Mouse (Mus musculus) layer of hippocampus, postnatal 10 days (tissue): Measurements from ENCODE around the gene Repin1. TPM values are rescaled to one million over a fixed set of nuclear protein-coding genes. Genes with fewer than 3 reads are reported as not detected.

Experiments
- DNase-seq, 2 experiments: peaks; one replicate each; pipeline ENCODE4 v3.0.0; 2021; ENCODE audit warnings: low spot score in 2 of 2
- long read RNA-seq: library from polyadenylated mRNA; stranded (forward); transcript quantifications from one replicate; pipeline ENCODE4 v2.0.0, GENCODE M21; 2023
- total RNA-seq, 2 experiments: library from RNA; stranded (reverse); gene quantifications; 2 replicates each; pipeline ENCODE4 v1.2.3; 2021

Repin1 gene
- total RNA-seq: 10 to 100 TPM; 29.2 to 30.1 TPM
- long read RNA-seq, partial matches to known transcripts: 0 of 7 reads
- long read RNA-seq, other reads (novel, unspliced or antisense): 2 of 7 reads

- peak; percentile 92 to 95 for DNase-seq
These were observed at the start of gene Repin1, which contains the start of gene Gm44965 for GRCm38 (mm10) chr6:48593158-48594042. Gene Repin1 (plus strand): TSS chr6:48593883. Gene Gm44965 (plus strand): TSS chr6:48593941.

GRCm38 (mm10) chr6:48545251-48545650 is 48.4 kb upstream of the Repin1 start:
- no peak for DNase-seq

DNA sequence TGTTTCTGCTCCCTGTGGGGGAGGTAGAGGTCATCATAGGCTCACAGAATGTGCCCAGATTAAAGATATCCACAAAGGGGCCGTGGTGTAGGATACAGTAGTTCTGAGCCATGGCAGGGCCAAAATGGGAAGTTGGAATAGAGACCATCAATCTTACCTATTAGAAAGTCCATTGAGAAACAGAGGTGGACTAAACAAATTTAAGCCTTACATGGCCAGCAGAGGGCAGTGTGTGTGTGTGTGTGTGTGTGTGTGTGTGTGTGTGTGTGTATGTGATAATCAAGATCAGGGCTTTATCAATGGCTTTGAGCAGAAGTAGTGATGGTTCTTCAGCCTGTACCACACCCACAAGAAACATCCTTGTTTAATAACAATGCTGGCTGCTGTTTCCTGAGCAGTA is 47.4 kb upstream of the Repin1 start:
- peak; percentile 47 to 49 for DNase-seq

GRCm38 (mm10) chr6:48546858-48547257 is 46.8 kb upstream of the Repin1 start:
- no peak for DNase-seq

- DNase-seq: no peak
These were observed 45.4 kb upstream of the Repin1 start for GRCm38 (mm10) chr6:48548314-48548713.

- no peak for DNase-seq
These were observed 40.8 kb upstream of the Repin1 start for GRCm38 (mm10) chr6:48552918-48553317.

- peak in 1 of 2 experiments; percentile 24 for DNase-seq
These were observed 39.9 kb upstream of the Repin1 start for GRCm38 (mm10) chr6:48553819-48554218.

- DNase-seq: peak; percentile 99
These were observed 39.2 kb upstream of the Repin1 start, which contains the start of gene Lrrc61 for GRCm38 (mm10) chr6:48554280-48555103. Gene Lrrc61 (plus strand): TSS chr6:48554796.

DNA sequence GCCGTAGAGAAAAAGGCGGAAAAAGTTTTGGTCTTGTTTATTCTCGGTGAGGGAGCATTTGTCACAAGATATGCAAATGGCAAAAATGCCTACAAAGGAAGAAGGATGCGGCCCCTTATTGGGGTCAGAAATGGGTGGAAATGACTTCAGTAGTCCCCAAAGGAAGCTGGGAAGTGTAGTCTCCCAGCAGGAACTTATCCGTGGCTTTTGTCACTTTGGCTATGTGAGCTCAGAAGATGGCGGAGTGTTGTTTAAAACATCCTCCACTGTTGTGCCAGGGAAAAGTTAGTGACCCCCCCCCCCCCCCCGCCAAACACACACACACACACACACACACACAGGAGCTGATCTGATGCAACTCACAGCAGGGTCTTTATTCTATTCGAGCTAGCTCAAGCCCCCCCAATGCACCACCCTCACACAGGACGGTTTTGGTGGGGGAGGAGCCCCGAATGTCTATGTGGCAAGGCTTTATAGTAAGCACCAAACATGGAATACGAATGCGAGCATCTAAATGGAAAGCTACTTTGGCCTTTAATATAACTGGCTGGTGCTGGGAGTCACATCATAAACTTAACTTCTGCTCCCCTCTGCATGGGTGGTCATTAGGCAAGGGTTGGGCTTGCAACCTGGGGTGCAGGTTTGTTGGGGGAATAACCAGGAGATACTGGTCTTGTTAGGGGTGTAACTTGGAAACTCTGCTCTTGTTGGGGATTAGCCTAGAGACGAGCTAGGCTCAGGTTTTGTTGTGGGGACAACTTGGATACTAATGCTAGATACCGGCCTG is 38.4 kb upstream of the Repin1 start:
- DNase-seq: peak in 1 of 2 experiments; percentile 58

DNA sequence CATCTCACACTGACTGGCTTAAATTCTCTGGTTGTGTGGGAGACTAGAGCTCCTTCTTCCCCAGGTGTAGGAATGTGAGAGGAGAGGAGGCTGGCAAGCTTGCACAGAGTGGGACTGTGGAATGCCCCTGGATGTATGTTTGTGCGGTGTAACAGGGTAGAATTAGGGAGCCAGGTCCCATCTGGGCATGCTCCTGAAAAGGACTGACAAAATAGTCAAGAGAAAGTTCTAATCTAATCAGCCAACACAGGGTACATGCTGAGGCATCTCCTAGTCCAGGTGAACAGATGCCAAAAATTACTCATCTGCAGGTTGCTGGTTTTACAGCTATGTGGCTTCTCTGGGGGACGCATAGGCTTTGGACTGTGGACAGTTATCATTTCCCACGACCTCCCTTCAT is 37.7 kb upstream of the Repin1 start:
- no peak for DNase-seq

DNA sequence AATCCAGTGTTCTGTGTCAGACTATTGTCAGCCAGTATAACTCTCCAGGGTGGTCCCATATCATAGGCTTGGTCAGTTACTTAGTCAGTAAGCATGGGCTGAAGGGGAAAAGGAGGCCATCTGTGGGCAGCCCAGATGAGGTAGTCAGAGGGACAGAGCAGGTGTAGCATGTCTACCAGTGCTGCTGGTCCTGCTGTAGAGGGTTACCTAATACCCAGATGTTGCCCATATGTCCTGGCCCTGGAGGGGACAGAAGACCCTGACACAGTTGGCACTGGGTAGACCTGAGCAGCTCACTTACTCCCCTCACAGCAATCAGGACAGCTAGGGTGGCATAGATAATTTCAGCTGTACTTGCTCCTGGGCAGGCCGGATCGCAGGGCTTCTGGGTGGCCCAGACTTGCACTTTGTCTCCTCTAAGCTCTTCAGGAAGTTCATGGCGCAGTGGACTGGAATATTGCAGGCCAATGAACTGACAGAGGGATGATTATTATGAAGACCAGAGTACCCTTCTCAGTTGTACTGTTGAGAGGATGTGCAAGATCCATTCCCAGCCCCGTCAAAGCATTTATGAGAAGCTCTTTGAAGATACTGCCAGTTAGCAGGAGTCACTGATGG is 27.9 kb upstream of the Repin1 start:
- no peak for DNase-seq

DNA sequence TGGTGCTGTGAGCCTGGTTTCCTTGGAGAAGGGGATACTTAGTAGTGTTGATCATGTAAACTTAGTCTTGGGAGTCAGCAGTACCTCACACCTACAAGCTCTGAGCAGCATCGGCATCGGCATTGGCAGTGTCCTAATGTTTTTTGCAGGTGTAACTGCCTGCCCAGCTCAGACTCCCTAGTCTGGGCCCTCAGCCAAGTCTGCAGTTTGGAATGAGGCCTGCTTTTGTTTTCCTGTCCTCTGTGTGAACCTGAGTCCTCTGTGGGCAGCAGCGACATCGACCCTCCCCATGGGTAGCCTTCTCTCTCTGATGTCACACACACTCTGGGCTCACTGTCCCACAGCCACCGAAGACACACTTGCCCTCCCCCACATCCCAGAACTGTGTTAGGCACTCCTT is 27.4 kb upstream of the Repin1 start:
- DNase-seq: peak in 1 of 2 experiments; percentile 33

GRCm38 (mm10) chr6:48568036-48568984 is 25.4 kb upstream of the Repin1 start:
- peak in 1 of 2 experiments; percentile 29 for DNase-seq

DNA sequence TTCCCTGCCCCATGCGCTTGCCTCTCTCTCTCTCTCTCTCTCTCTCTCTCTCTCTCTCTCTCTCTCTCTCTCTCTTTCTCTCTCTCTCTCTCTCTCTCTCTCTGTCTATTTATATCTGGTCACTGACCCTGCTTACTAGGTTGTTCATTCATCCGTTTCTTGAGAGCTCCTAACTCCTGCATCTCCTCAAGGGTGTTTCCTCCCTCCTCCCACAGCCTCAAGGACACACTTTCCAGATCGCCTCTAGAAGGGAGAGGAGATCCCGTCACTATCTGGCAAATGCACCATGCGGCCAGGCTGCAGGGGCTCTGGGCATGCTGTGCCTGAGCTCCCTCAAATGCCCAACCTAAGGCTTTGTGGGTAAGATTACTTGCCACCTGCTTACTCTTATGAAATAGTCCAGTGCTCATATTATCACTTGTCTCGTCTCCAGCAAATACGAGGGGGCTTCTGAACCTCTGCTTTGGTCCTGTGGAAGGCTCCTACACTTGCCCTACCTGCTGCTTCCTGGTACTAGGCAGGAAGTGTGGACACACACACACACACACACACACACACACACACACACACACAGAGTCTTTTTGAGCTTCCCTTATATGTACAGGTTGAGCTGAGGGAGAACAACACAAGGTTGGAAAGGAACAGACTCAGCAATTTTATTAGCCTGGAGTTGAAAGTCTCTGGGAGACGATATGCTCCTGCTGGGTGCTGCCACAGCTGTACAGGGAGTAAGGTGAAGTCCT is 24.4 kb upstream of the Repin1 start:
- DNase-seq: no peak

GRCm38 (mm10) chr6:48572014-48572413 is 21.7 kb upstream of the Repin1 start:
- no peak for DNase-seq

DNA sequence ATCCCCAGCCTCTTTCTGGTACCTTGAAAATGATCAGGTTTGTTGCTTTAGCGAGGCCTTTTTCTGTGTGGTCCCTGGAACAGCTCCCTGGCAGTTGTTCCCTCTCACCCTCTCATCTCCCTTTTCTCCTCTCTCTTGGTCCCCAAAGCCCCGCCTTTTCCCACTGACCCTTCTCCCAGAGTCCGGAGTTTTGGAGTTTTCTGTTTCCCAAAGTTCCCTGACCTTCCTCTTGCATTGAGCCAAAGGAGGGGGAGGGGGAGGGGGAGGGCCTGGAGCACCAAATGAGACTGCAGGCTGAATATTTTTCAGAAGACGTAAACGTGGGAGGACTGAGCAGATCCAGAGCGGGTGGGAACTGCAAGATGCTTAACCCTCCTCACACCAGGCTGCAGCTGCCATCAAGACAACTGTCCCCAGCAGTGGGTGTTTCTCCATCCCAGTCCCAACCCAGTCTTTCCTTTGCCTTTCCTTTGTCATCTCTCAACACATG is 21.1 kb upstream of the Repin1 start, which contains the start of gene Rarres2:
Rarres2 (minus strand) TSS at position 218 of the 490 bp plus-strand sequence.
- DNase-seq: no peak

- no peak for DNase-seq
These were observed 20.4 kb upstream of the Repin1 start for GRCm38 (mm10) chr6:48573280-48573679.

GRCm38 (mm10) chr6:48573981-48574380 is 19.7 kb upstream of the Repin1 start:
- DNase-seq: no peak
